Comparison of ENCODE assay signal across 7 mouse cellular contexts in the genomic region with DNA sequence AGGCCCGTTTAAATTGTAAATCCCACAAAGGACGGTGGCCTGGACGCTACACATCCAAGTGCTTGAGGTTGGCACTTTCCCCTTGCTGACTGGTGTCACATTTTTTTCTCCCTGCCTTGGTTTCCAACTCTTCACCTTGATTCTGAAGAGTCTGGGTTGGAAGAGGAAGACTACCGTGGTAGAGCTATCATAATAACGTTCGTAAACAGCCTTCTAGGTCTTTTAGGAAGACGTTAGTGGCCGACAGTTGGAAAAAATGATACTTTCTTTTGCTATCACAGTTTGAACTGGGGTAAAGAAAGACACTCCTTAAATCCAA. TPM values are rescaled to one million over a fixed set of nuclear protein-coding genes. Genes with fewer than 3 reads are reported as not detected.
DNase-seq lines count a peak whose midpoint lies in the region; ATAC-seq and TF ChIP-seq lines count a peak whose summit lies in the region.

No protein-coding gene starts in this region.

- H3K9me3 ChIP-seq in forebrain, embryonic 12.5 days: peaks cover 3% of the 10 kb centered on the region; the same call in 1 of the 2 replicates
- H3K9me3 ChIP-seq in limb, embryonic 11.5 days (ENCODE audit: control insufficient read depth, low read length): no peaks in the 10 kb centered on the region

- no peak for ATAC-seq in forebrain, embryonic 12.5 days (ENCODE audit: low FRiP score)
- no peak for ATAC-seq in limb, embryonic 11.5 days (ENCODE audit: insufficient number of reproducible peaks, low FRiP score, low TSS enrichment, low read depth)

- H3K27me3 ChIP-seq in forebrain, embryonic 12.5 days: no peaks in the 10 kb centered on the region
- no peaks in the 10 kb centered on the region for H3K27me3 ChIP-seq in limb, embryonic 11.5 days (ENCODE audit: control insufficient read depth, insufficient read depth, low read length)
- H3K27me3 ChIP-seq in small intestine, adult 2 months (ENCODE audit: control insufficient read depth, insufficient read depth, low read length): no peaks in the 10 kb centered on the region

- 52% methylated on average over 8 of the region's 8 CpGs for WGBS in lung, adult 2 months
- 30% methylated on average over 8 of the region's 8 CpGs for WGBS in forebrain, embryonic 12.5 days
- 26% methylated on average over 8 of the region's 8 CpGs for WGBS in limb, embryonic 11.5 days
- 65% methylated on average over 8 of the region's 8 CpGs for whole genome bisulfite sequencing in small intestine, adult 2 months

- H3K9ac ChIP-seq in forebrain, embryonic 12.5 days: peak overlapping the region; percentile 98
- H3K9ac ChIP-seq in limb, embryonic 11.5 days (ENCODE audit: low read length): peak overlapping the region; percentile 81

- peaks cover 8% of the 10 kb centered on the region for H3K4me1 ChIP-seq in lung, adult 2 months (ENCODE audit: control insufficient read depth, insufficient read depth, low read length)
- peaks cover 22% of the 10 kb centered on the region for H3K4me1 ChIP-seq in forebrain, embryonic 12.5 days
- H3K4me1 ChIP-seq in limb, embryonic 11.5 days (ENCODE audit: control insufficient read depth, insufficient read depth, low read length): peaks cover 10% of the 10 kb centered on the region; the same call in 1 of the 2 replicates
- H3K4me1 ChIP-seq in small intestine, adult 2 months (ENCODE audit: control insufficient read depth, insufficient read depth, insufficient read length, low read length): peaks cover 6% of the 10 kb centered on the region; the same call in 1 of the 2 replicates

- no peak for DNase-seq in lung, adult 2 months
- DNase-seq in lung, postnatal 36 days: no peak
- DNase-seq in limb, embryonic 11.5 days (ENCODE audit: low spot score): no peak
- no peak for DNase-seq in gastrocnemius, postnatal 10 days
- DNase-seq in spleen, adult 18-20 months: no peak

- TF ChIP-seq CTCF in lung, adult 2 months (IDR thresholded peaks at IDR 0.05; ENCODE audit: insufficient read depth, low read length): no peak
- no peak for TF ChIP-seq CTCF in small intestine, adult 2 months (IDR thresholded peaks at IDR 0.05; ENCODE audit: extremely low read depth, insufficient read length, insufficient replicate concordance, low read depth, low read length)

- peak overlapping the region; percentile 38; the same call in 1 of the 2 replicates for H3K27ac ChIP-seq in forebrain, embryonic 12.5 days
- H3K27ac ChIP-seq in limb, embryonic 11.5 days (replicated peaks; ENCODE audit: low read depth, low read length): peak overlapping the region; percentile 90; the same call in 1 of the 2 replicates
- no peak overlapping the region for H3K27ac ChIP-seq in small intestine, adult 2 months (ENCODE audit: insufficient read depth, low read depth, low read length)

- H3K36me3 ChIP-seq in forebrain, embryonic 12.5 days (replicated peaks): peaks cover under 1% of the 10 kb centered on the region; the same call in 1 of the 2 replicates
- no peaks in the 10 kb centered on the region; the same call in 1 of the 2 replicates for H3K36me3 ChIP-seq in limb, embryonic 11.5 days (ENCODE audit: control insufficient read depth, insufficient read depth, low read length)
- peaks cover 2% of the 10 kb centered on the region; the same call in 1 of the 2 replicates for H3K36me3 ChIP-seq in small intestine, adult 2 months (ENCODE audit: control insufficient read depth, insufficient read depth, low read length)

- H3K4me3 ChIP-seq in lung, adult 2 months (replicated peaks; ENCODE audit: extremely low read depth, low read depth, low read length): peak overlapping the region; percentile 84
- peak overlapping the region; percentile 93 for H3K4me3 ChIP-seq in forebrain, embryonic 12.5 days (replicated peaks)
- peak overlapping the region; percentile 100 for H3K4me3 ChIP-seq in limb, embryonic 11.5 days (ENCODE audit: low read depth, low read length)
- peak overlapping the region; percentile 84 for H3K4me3 ChIP-seq in small intestine, adult 2 months (ENCODE audit: low read depth, low read length)

- H3K4me2 ChIP-seq in forebrain, embryonic 12.5 days: peak overlapping the region; percentile 92
- H3K4me2 ChIP-seq in limb, embryonic 11.5 days (ENCODE audit: low read depth, severe bottlenecking): peak overlapping the region; percentile 79

- TF ChIP-seq POLR2A in lung, adult 2 months (IDR thresholded peaks at IDR 0.05; ENCODE audit: borderline replicate concordance, extremely low read depth, low read depth, low read length): no peak
- TF ChIP-seq POLR2A in small intestine, adult 2 months (IDR thresholded peaks at IDR 0.05; ENCODE audit: low read depth, low read length): no peak

RNA-seq across cellular contexts. Expression of gene Kdm2a, which starts 0.5 kb away (rescaled TPM):
- polyA plus RNA-seq in lung, adult 2 months (2012; rRNA removed): 71.0 and 80.8 TPM in 2 replicates
- 57.2 and 61.0 TPM in 2 replicates for polyA plus RNA-seq in forebrain, embryonic 12.5 days (2016; fragmentation: Nextera tagmentation; extraction: Ambion mirVana)
- polyA plus RNA-seq in limb, embryonic 11.5 days (2014; fragmentation: Nextera tagmentation; extraction: Ambion mirVana): 61.0 and 69.3 TPM in 2 replicates
- 37.8 and 100 TPM in 2 replicates for polyA plus RNA-seq in small intestine, adult 2 months (2012; rRNA removed)
- 10 to 100 TPM; 37.8 to 51.9 TPM for total RNA-seq in gastrocnemius, postnatal 10 days (2021)

RNA-seq across cellular contexts. Expression of gene Rhod, which starts 40.6 kb away (rescaled TPM):
- 11.4 and 17.5 TPM in 2 replicates for polyA plus RNA-seq in lung, adult 2 months (2012; rRNA removed)
- 8.6 and 14.9 TPM in 2 replicates for polyA plus RNA-seq in forebrain, embryonic 12.5 days (2016; fragmentation: Nextera tagmentation; extraction: Ambion mirVana)
- polyA plus RNA-seq in limb, embryonic 11.5 days (2014; fragmentation: Nextera tagmentation; extraction: Ambion mirVana): 37.3 and 39.0 TPM in 2 replicates
- polyA plus RNA-seq in small intestine, adult 2 months (2012; rRNA removed): 56.0 and 168 TPM in 2 replicates
- total RNA-seq in gastrocnemius, postnatal 10 days (2021): 1 to 10 TPM; 1.4 to 3.5 TPM
